Mouse (Mus musculus) stomach, embryonic 15.5 days (tissue): Measurements from ENCODE around the gene Rnf114. TPM values are rescaled to one million over a fixed set of nuclear protein-coding genes. Genes with fewer than 3 reads are reported as not detected.
A peak's percentile ranks its signal among the peaks of the same experiment; 100 is the strongest.

Experiments
- ATAC-seq: fragments of 200-750 bp; cut with Nextera tagmentation; 2 replicates; pipeline ENCODE4 v1.8.0; 2017; ENCODE audit warnings: low read depth, moderate number of reproducible peaks, moderate TSS enrichment; ENCODE audit not compliant: insufficient read depth, low FRiP score
- H3K27ac ChIP-seq: fragments of 300-500 bp; sonication (generic); 2 replicates; pipeline ENCODE4 v1.5.1; 2015; ENCODE audit warnings: mild to moderate bottlenecking, inconsistent platforms
- H3K27me3 ChIP-seq: fragments of 300-500 bp; sonication (generic); replicated peaks from 2 replicates; pipeline ENCODE4 v1.6.1; 2015; ENCODE audit warnings: inconsistent platforms
- H3K36me3 ChIP-seq: fragments of 300-500 bp; sonication (generic); 2 replicates; pipeline ENCODE4 v1.6.1; 2015; ENCODE audit warnings: inconsistent platforms
- H3K4me1 ChIP-seq: fragments of 300-500 bp; sonication (generic); 2 replicates; pipeline ENCODE4 v1.6.1; 2015; ENCODE audit warnings: inconsistent platforms
- H3K4me2 ChIP-seq: fragments of 300-500 bp; sonication (generic); 2 replicates; pipeline ENCODE4 v1.6.1; 2015; ENCODE audit warnings: mild to moderate bottlenecking, inconsistent platforms
- H3K4me3 ChIP-seq: fragments of 300-500 bp; sonication (generic); replicated peaks from 2 replicates; pipeline ENCODE4 v1.5.1; 2015; ENCODE audit warnings: inconsistent platforms
- H3K9ac ChIP-seq: fragments of 300-500 bp; sonication (generic); 2 replicates; pipeline ENCODE4 v1.6.1; 2015; ENCODE audit warnings: inconsistent platforms
- H3K9me3 ChIP-seq: fragments of 300-500 bp; sonication (generic); 2 replicates; pipeline ENCODE4 v1.6.1; 2016; ENCODE audit warnings: inconsistent platforms
- WGBS: fragments of 180-500 bp; shearing (Covaris S2); methylation state at CpG from one replicate; pipeline ENCODE4 v1.1.7; 2015; 5-methylcytosine and 5-hydroxymethylcytosine counted together
- polyA plus RNA-seq: library from polyadenylated mRNA; unstranded; fragments of >200 nt; fragmentation: Nextera tagmentation; extraction: Ambion mirVana; gene quantifications from 2 replicates; pipeline ENCODE4 v1.2.1, GENCODE M21; 2015

Rnf114 gene
- polyA plus RNA-seq, 1 experiment from 2014 or later, result 71.9 TPM

- Histone ChIP-seq H3K4me3 (no peak overlapping the region), H3K27ac (no peak overlapping the region), H3K9ac (no peak overlapping the region), H3K27me3 (no peaks in the 10 kb centered on the region), H3K36me3 (no peaks in the 10 kb centered on the region), H3K9me3 (no peaks in the 10 kb centered on the region), H3K4me2 (no peak overlapping the region), H3K4me1 (peaks cover 35% of the 10 kb centered on the region)
- no peak for ATAC-seq
- WGBS, result 72% methylated on average over 5 of the region's 5 CpGs
Observed at GRCm38 (mm10) chr2:167563035-167563434, 70.6 kb downstream of the Rnf114 start.

GRCm38 (mm10) chr2:167563703-167564102 is 71.3 kb downstream of the Rnf114 start:
- Histone ChIP-seq H3K4me2 (no peak overlapping the region), H3K36me3 (no peaks in the 10 kb centered on the region), H3K27ac (peak overlapping the region; percentile 31; the same call in 1 of the 2 replicates), H3K4me1 (peaks cover 35% of the 10 kb centered on the region), H3K4me3 (no peak overlapping the region), H3K27me3 (no peaks in the 10 kb centered on the region), H3K9ac (no peak overlapping the region), H3K9me3 (no peaks in the 10 kb centered on the region)
- ATAC-seq, result no peak
- 37% methylated on average over 12 of the region's 12 CpGs for whole genome bisulfite sequencing

- no peak overlapping the region for H3K9ac ChIP-seq
- no peaks in the 10 kb centered on the region for H3K36me3 ChIP-seq
- H3K4me1 ChIP-seq, result peaks cover 29% of the 10 kb centered on the region
- no peak overlapping the region for H3K27ac ChIP-seq
- no peaks in the 10 kb centered on the region for H3K27me3 ChIP-seq
- H3K4me3 ChIP-seq, result no peak overlapping the region
- 74% methylated on average over 13 of the region's 13 CpGs for WGBS
- H3K9me3 ChIP-seq, result no peaks in the 10 kb centered on the region
- no peak overlapping the region for H3K4me2 ChIP-seq
- ATAC-seq, result no peak
Observed at GRCm38 (mm10) chr2:167564551-167565311, 72.3 kb downstream of the Rnf114 start.

GRCm38 (mm10) chr2:167565312-167565656 is 72.8 kb downstream of the Rnf114 start:
- no peaks in the 10 kb centered on the region for H3K27me3 ChIP-seq
- H3K4me2 ChIP-seq, result peak overlapping the region; percentile 41
- peaks cover 30% of the 10 kb centered on the region for H3K4me1 ChIP-seq
- ATAC-seq, result no peak
- H3K4me3 ChIP-seq, result no peak overlapping the region
- 58% methylated on average over 3 of the region's 3 CpGs for WGBS
- H3K9me3 ChIP-seq, result no peaks in the 10 kb centered on the region
- no peaks in the 10 kb centered on the region for H3K36me3 ChIP-seq
- H3K9ac ChIP-seq, result no peak overlapping the region
- peak overlapping the region; percentile 87 for H3K27ac ChIP-seq

GRCm38 (mm10) chr2:167565682-167566081 is 73.2 kb downstream of the Rnf114 start:
- 16% methylated on average over 19 of the region's 19 CpGs for WGBS
- peak overlapping the region; percentile 87 for H3K27ac ChIP-seq
- no peaks in the 10 kb centered on the region for H3K36me3 ChIP-seq
- ATAC-seq, result 0 out of 2 replicates have a peak, but pooled peaks have one; percentile 19
- no peaks in the 10 kb centered on the region for H3K27me3 ChIP-seq
- no peak overlapping the region for H3K9ac ChIP-seq
- H3K4me3 ChIP-seq, result no peak overlapping the region
- peak overlapping the region; percentile 41 for H3K4me2 ChIP-seq
- peaks cover 30% of the 10 kb centered on the region for H3K4me1 ChIP-seq
- H3K9me3 ChIP-seq, result no peaks in the 10 kb centered on the region

Other genes with a start within 250 kb of the Rnf114 start
- 16.7 and 17.0 TPM in 2 replicates for gene B4galt5, start 143.5 kb upstream of the Rnf114 start, polyA plus RNA-seq
- 20.5 and 25.0 TPM in 2 replicates for gene Slc9a8, start 70.9 kb upstream of the Rnf114 start, polyA plus RNA-seq
- gene Spata2, start 242 bp downstream of the Rnf114 start, polyA plus RNA-seq, result 11.2 and 13.2 TPM in 2 replicates
- gene Snai1, start 45.5 kb downstream of the Rnf114 start, polyA plus RNA-seq, result 13.6 and 16.0 TPM in 2 replicates
- 250 and 281 TPM in 2 replicates for gene Ube2v1, start 139.4 kb downstream of the Rnf114 start, polyA plus RNA-seq
- gene Gm20431, start 168.9 kb downstream of the Rnf114 start, polyA plus RNA-seq, result 3.5 and 9.6 TPM in 2 replicates
- 18.4 and 25.4 TPM in 2 replicates for gene Cebpb, start 196.3 kb downstream of the Rnf114 start, polyA plus RNA-seq
- 40.8 and 43.8 TPM in 2 replicates for gene Tmem189, start 197.2 kb downstream of the Rnf114 start, polyA plus RNA-seq